Mouse (Mus musculus) stomach, embryonic 14.5 days (tissue): Measurements from ENCODE around the gene Gadd45a. TPM values are rescaled to one million over a fixed set of nuclear protein-coding genes. Genes with fewer than 3 reads are reported as not detected.

Experiments used
- ATAC-seq: fragments of 200-750 bp; cut with Nextera tagmentation; 2 replicates; pipeline ENCODE4 v1.8.0; 2017; ENCODE audit warnings: low read depth, moderate TSS enrichment; ENCODE audit not compliant: insufficient number of reproducible peaks, insufficient read depth, low FRiP score
- H3K27ac ChIP-seq: fragments of 300-500 bp; sonication (generic); 2 replicates; pipeline ENCODE4 v1.5.1; 2014; ENCODE audit warnings: mild to moderate bottlenecking, low read length, moderate library complexity, mixed read lengths
- H3K27me3 ChIP-seq: fragments of 300-500 bp; sonication (generic); 2 replicates; pipeline ENCODE4 v1.6.1; 2014; ENCODE audit warnings: low read length, control low read depth, mixed read lengths; ENCODE audit not compliant: control insufficient read depth, insufficient read depth
- H3K36me3 ChIP-seq: fragments of 300-500 bp; sonication (generic); 2 replicates; pipeline ENCODE4 v1.6.1; 2014; ENCODE audit warnings: mild to moderate bottlenecking, control low read depth, low read length, moderate library complexity, mixed read lengths; ENCODE audit not compliant: control insufficient read depth, insufficient read depth
- H3K4me1 ChIP-seq: fragments of 300-500 bp; sonication (generic); 2 replicates; pipeline ENCODE4 v1.6.1; 2014; ENCODE audit warnings: low read length, control low read depth, mixed read lengths; ENCODE audit not compliant: control insufficient read depth, insufficient read depth
- H3K4me2 ChIP-seq: fragments of 300-500 bp; sonication (generic); replicated peaks from 2 replicates; pipeline ENCODE4 v1.6.1; 2014; ENCODE audit warnings: low read depth, low read length, control low read depth
- H3K4me3 ChIP-seq: fragments of 300-500 bp; sonication (generic); 2 replicates; pipeline ENCODE4 v1.5.1; 2014; ENCODE audit warnings: low read depth, low read length, control low read depth
- H3K9ac ChIP-seq: fragments of 300-500 bp; sonication (generic); replicated peaks from 2 replicates; pipeline ENCODE4 v1.6.1; 2014; ENCODE audit warnings: low read depth, mild to moderate bottlenecking, control low read depth, low read length, moderate library complexity, mixed read lengths
- H3K9me3 ChIP-seq: fragments of 300-500 bp; sonication (generic); 2 replicates; pipeline ENCODE4 v1.6.1; 2016; ENCODE audit warnings: low read depth, low read length, control low read depth; ENCODE audit not compliant: control insufficient read depth
- WGBS: fragments of 180-500 bp; shearing (Covaris S2); extraction: QIAGEN DNeasy Blood & Tissue Kit; methylation state at CpG from one replicate; pipeline ENCODE4 v1.1.7; 2014; 5-methylcytosine and 5-hydroxymethylcytosine counted together
- polyA plus RNA-seq: library from polyadenylated mRNA; unstranded; fragments of >200 nt; fragmentation: Nextera tagmentation; extraction: Ambion mirVana; gene quantifications from 2 replicates; pipeline ENCODE4 v1.2.1, GENCODE M21; 2014

Gene Gadd45a
- polyA plus RNA-seq, 1 experiment from 2014 or later = 13.0 TPM

GRCm38 (mm10) chr6:67073929-67074328 is 36.7 kb upstream of the Gadd45a start:
- no peak overlapping the region for H3K4me3 ChIP-seq
- H3K36me3 ChIP-seq = no peaks in the 10 kb centered on the region
- H3K4me1 ChIP-seq = peaks cover 3% of the 10 kb centered on the region; the same call in 1 of the 2 replicates
- no peaks in the 10 kb centered on the region for H3K9me3 ChIP-seq
- no peak overlapping the region for H3K4me2 ChIP-seq
- ATAC-seq = no peak
- no peak overlapping the region for H3K27ac ChIP-seq
- WGBS = 80% methylated on average over 5 of the region's 5 CpGs
- H3K27me3 ChIP-seq = no peaks in the 10 kb centered on the region
- H3K9ac ChIP-seq = no peak overlapping the region

- 80% methylated on average over 4 of the region's 4 CpGs for WGBS
- Histone ChIP-seq H3K27me3 (no peaks in the 10 kb centered on the region), H3K36me3 (no peaks in the 10 kb centered on the region), H3K4me1 (peaks cover 3% of the 10 kb centered on the region; the same call in 1 of the 2 replicates), H3K4me3 (no peak overlapping the region), H3K4me2 (no peak overlapping the region), H3K9me3 (no peaks in the 10 kb centered on the region), H3K9ac (no peak overlapping the region), H3K27ac (no peak overlapping the region)
- no peak for ATAC-seq
Observed at GRCm38 (mm10) chr6:67073446-67073845, 36.2 kb upstream of the Gadd45a start.

DNA sequence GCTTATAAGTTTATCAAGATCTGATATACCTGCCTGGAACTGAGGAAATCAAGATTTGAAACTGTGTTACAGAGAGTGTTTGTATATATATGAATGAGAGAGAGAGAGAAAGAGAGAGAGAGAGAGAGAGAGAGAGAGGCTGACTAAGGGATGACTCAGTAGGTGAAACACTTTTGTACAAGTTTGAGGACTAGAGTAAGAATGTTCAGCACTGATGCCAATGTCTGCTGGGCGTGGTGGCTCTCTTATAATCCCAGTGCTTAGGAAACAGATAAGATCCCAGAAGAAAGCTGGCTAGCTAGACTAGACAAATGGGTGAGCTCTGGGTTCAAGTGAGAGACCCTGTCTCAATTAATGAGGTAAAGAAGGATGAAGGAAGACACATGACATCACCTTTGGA is 34.4 kb upstream of the Gadd45a start:
- Histone ChIP-seq H3K9me3 (no peaks in the 10 kb centered on the region), H3K4me1 (peaks cover 3% of the 10 kb centered on the region; the same call in 1 of the 2 replicates), H3K4me2 (no peak overlapping the region), H3K9ac (no peak overlapping the region), H3K4me3 (no peak overlapping the region), H3K27ac (no peak overlapping the region), H3K36me3 (no peaks in the 10 kb centered on the region), H3K27me3 (no peaks in the 10 kb centered on the region)
- 86% methylated on average over 1 of the region's 1 CpGs for WGBS
- no peak for ATAC-seq

- Histone ChIP-seq H3K36me3 (no peaks in the 10 kb centered on the region), H3K4me3 (no peak overlapping the region), H3K9me3 (no peaks in the 10 kb centered on the region), H3K9ac (no peak overlapping the region), H3K4me2 (no peak overlapping the region), H3K27me3 (no peaks in the 10 kb centered on the region), H3K27ac (no peak overlapping the region), H3K4me1 (peaks cover 3% of the 10 kb centered on the region; the same call in 1 of the 2 replicates)
- WGBS = 50% methylated on average over 9 of the region's 9 CpGs
- no peak for ATAC-seq
Observed at GRCm38 (mm10) chr6:67069800-67070315, 32.6 kb upstream of the Gadd45a start.

DNA sequence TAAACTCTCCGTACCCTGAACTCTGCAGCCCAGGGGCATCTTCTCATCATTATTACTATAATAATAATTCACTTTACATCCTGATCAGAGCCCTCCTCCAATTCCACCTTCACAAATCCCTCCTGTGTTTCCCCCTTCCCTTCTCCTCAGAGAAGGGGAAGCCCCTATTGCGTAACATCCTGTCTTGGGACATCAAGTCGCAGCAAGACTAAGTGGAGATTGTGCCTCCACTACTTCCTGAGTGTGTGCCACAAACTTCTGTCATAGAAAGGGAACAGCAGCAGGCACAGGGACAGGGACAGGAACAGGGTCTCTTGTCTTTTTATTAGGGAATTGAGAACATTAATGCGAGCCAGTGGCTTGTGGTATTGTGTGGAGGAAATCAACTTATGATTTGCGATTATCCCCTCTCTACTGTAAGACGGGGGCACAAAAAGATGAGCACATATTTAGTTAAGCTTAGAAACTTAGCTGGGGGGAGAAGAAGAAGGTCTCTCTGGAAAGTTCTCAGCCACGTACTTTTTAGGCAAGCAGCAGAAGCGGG is 32.0 kb upstream of the Gadd45a start:
- no peaks in the 10 kb centered on the region for H3K36me3 ChIP-seq
- H3K9me3 ChIP-seq = no peaks in the 10 kb centered on the region
- no peaks in the 10 kb centered on the region for H3K27me3 ChIP-seq
- H3K9ac ChIP-seq = no peak overlapping the region
- H3K27ac ChIP-seq = no peak overlapping the region
- no peak for ATAC-seq
- peaks cover 3% of the 10 kb centered on the region; the same call in 1 of the 2 replicates for H3K4me1 ChIP-seq
- no peak overlapping the region for H3K4me3 ChIP-seq
- H3K4me2 ChIP-seq = no peak overlapping the region
- 73% methylated on average over 8 of the region's 8 CpGs for WGBS

DNA sequence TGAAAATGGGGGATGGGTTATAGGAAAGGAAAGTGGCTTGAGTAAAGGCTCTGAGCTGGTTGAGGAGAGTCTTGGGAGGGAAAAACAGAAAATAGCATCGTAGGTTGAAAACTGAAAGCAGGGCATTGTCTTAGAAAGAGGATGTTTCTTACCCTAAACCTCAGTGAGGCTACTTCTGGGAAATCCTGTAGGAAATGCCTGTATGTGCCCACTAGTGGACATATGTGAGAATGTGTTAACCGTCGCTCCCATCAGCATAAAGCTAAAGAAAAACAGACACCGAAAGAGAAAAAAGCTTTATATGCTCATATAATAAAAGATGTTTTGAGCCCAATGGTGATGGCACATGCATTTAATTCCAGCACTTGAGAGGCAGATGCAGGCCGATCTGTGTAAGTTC is 22.8 kb upstream of the Gadd45a start:
- ATAC-seq = no peak
- Histone ChIP-seq H3K27ac (no peak overlapping the region), H3K36me3 (no peaks in the 10 kb centered on the region), H3K4me2 (no peak overlapping the region), H3K9me3 (no peaks in the 10 kb centered on the region), H3K4me1 (no peaks in the 10 kb centered on the region), H3K9ac (no peak overlapping the region), H3K27me3 (no peaks in the 10 kb centered on the region), H3K4me3 (no peak overlapping the region)
- 82% methylated on average over 5 of the region's 5 CpGs for WGBS

GRCm38 (mm10) chr6:67057991-67058696 is 20.9 kb upstream of the Gadd45a start:
- H3K9me3 ChIP-seq = no peaks in the 10 kb centered on the region
- H3K9ac ChIP-seq = no peak overlapping the region
- H3K27ac ChIP-seq = no peak overlapping the region
- peak; percentile 56; the same call in 1 of the 2 replicates for ATAC-seq
- no peak overlapping the region for H3K4me2 ChIP-seq
- WGBS = 81% methylated on average over 7 of the region's 7 CpGs
- H3K27me3 ChIP-seq = no peaks in the 10 kb centered on the region
- no peaks in the 10 kb centered on the region for H3K36me3 ChIP-seq
- no peak overlapping the region for H3K4me3 ChIP-seq
- no peaks in the 10 kb centered on the region for H3K4me1 ChIP-seq

DNA sequence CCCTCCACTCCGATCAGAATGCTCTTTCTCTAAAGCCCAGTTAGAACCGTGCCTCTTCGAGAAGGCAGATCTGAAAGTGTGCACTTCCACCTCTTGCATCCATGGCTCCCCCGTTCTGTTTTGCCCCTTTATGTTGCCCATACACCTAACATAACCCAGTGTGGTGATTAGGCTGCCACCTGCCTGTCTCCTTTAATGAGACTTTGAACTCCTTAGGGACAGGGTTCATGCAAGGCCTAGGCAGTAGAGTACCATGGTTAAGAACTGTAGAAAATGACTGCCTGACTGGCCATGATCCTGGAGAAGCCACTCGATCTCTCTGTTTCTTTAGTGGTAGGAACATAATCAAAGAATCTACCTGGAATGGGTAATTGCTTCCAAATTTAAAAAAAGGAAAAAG is 20.3 kb upstream of the Gadd45a start:
- no peak overlapping the region for H3K4me3 ChIP-seq
- ATAC-seq = no peak
- H3K36me3 ChIP-seq = no peaks in the 10 kb centered on the region
- H3K27ac ChIP-seq = no peak overlapping the region
- H3K4me1 ChIP-seq = no peaks in the 10 kb centered on the region
- no peak overlapping the region for H3K4me2 ChIP-seq
- no peaks in the 10 kb centered on the region for H3K27me3 ChIP-seq
- H3K9ac ChIP-seq = no peak overlapping the region
- WGBS = 81% methylated on average over 5 of the region's 5 CpGs
- no peaks in the 10 kb centered on the region for H3K9me3 ChIP-seq
